Mouse (Mus musculus) adrenal gland (tissue): ENCODE measurements around the gene Lime1.

Source experiments
- intact Hi-C: fragments of 180-260 bp; cut with DNase I; formaldehyde crosslinking; loops from one replicate; pipeline ENCODE4 v1.15.1; 2025

Lime1 gene

DNA sequence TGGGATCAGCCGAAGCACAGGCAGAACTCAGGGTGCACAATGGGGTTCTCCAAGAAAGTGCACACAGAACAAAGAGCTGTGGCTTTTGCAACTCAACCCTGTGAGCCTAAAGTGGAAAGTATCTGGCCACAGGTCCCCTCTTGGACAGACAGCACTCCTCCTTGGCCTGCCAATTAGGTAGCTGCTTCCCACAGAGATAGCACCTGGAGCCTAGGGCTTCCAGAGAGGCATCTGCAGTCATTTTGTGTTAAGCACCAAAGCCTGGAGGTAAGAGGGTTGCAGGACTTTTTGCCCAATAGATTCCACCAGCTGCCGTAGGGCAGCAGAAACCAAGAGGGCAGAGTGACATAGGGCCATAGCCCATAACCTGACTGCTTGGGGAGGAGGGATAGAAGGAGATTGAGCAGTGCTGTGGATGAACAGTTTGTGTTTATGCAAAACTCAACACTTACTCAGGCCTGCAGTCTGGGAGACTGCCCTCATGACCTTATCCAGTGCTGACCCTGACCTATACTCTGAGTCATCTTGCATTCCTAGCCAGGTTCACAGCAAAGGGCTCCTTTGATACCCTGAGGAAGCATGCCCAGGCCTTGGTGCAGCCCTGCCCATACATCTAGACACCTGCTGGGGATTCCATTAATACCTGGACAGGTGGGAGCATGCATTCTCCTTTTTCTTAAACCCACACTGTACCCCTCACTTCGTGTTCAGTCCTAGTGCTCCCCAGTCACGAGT lies 10.4 kb downstream of the Lime1 start:
- intact Hi-C loops: loop anchor here (5.0 kb wide), 2 partner anchors 107 to 207 kb away; partner anchors contain the start of genes Samd10 and Tpd52l2

DNA sequence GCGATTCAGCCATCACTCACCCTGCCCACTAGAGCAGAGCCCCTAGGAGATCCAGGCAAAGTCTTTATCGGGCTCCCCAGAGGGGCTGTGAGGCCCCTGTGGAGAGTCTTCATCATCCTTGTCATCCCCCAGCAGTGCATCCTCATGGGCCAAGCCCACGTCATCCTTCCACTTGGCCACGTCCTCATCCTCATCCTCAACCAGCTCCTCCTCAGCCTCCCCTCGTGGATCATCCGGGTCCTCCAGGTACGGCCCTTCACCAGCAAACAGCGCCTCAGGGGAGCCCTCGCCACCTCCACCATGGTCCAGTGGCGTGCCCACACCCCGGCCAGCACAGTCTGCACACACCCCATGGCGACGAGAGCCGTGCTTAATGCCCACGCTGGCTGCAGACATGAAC lies 11.1 kb downstream of the Lime1 start:
- intact Hi-C loops: loop anchor here (5.0 kb wide), 2 partner anchors 106 to 206 kb away; partner anchors contain the start of genes Samd10 and Tpd52l2

DNA sequence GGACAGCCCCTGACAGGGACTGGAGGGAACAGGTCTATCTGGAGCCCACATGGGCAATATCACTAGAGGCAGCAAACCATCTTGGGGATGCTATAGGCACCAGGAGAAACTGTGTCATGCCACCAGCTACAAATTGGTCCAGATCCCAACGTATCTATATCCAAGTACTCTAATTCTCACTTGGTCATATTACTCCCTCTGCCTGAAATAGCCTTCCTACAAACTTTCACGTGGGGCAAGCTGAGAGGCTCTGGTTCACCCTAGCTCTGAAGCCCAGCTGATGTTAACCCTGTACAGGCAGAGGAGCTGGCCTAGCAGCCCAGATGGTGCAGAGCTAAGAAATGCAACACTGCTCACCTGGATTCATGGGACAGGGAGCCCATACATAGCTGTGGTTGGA lies 11.7 kb downstream of the Lime1 start:
- intact Hi-C loops: loop anchor here (5.0 kb wide), 2 partner anchors 106 to 206 kb away; partner anchors contain the start of genes Samd10 and Tpd52l2

DNA sequence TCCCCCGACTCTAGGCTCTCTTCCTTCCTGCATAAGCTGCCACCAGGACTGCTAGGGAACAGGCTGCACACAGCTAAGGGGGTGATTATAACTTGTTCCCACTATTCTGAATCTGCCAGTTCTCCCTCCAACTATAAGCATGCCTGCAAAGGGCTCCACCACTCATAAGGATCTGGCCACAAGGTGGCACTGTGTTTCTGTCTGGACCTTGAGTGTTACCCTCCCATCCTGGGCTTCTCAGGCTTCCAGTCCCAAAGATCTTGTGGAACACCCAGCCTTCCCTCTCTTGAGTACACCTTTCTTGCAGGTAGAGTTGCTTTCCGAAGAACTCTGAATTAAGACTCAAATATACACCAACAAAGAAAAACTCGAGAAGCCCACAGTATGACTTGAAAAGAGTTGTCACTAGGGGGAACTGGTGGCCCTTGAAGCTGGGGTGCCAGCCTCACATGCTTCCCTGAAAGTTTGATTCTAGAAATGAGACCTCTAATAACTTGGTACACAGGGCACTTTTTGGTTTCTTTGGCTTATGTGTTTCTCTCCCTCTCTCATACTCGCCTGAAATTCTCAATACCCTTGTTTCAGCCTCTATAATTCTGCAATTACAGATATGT lies 12.8 kb downstream of the Lime1 start:
- intact Hi-C loops: loop anchor here (5.0 kb wide), 2 partner anchors 105 to 205 kb away; partner anchors contain the start of genes Samd10 and Tpd52l2

DNA sequence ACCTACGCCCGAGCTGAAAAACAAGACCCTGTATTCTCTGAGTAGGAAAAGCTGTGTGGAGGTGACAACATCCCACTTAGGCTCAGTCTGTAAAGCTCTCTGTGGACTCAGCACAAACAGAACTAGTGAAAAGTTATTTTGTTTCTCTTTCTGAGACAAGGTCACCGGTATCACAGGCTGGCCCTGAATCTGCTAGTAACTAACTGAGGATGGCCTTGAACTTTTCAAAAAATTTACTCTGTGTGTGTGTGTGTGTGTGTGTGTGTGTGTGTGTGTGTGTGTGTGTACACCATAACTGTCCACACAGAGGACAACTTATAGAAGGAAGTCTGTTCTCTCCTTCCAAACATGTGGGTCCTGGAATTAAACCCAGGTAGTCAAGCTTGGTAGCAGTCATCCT lies 14.2 kb downstream of the Lime1 start:
- intact Hi-C loops: loop anchor here (5.0 kb wide), 2 partner anchors 103 to 203 kb away; partner anchors contain the start of genes Samd10 and Tpd52l2

DNA sequence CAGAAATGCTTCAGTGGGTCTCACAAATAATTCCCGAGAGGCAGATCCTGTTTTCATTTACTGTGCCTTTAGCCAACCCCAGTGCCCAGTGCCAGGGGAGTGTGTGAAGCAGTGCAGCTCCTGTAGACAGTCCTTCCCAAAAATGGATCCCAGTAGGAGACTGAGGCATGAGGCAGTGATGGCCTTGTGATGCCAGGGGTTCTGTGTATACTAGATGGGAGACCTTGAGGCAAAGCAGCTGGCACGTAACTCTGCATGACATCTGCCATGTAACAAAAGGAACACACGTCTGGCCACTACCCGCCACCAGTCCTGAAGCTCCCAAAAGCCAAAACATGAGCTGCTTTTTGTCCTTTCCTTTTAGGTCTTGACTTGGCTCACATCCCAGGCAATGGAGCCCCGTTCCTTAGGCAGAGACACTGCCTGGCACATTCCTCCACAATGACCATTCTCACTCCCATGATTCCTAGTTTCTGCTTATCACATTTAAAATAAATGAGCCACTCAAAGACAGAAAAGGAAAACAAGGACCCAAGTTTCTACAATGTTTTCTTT lies 17.4 kb downstream of the Lime1 start:
- intact Hi-C loops: no loop called here

DNA sequence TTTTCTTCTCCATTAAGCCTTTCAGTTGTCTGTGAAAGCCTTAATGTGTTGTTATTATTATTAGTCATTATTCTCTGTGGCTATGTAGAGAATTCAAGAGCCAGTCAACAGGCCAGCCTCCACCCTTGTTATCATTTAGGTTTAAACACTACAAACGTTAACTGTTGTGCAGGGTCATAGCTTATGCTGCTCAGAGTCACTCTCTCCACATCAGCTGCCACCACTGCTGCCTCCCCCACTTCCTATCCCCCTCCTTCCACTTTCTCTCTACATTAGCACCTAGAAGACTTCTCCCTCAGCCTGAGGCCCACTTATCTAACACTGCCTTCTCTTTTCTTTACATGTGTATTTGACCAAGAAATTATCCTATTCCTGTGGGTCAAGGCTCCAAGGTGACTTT lies 21.6 kb downstream of the Lime1 start:
- intact Hi-C loops: no loop called here

DNA sequence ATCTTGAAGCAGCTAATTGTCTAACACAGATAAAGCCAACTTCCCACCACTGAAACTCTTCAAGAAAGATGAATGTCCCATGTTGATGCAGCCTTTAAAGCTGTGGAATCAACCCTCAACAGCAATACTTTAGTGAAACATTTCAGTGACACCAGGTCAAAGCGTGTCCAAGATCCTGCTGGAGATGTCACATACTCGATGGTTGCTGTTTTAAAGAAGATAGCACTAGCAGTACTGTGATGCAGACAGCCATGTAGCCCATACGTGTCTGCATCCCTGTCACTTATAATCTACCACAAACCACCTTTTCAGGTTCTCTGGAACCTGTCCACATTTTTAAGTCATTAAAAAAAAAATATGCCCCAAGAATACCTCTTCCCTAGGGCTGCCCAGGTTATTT lies 23.8 kb downstream of the Lime1 start:
- intact Hi-C loops: no loop called here

DNA sequence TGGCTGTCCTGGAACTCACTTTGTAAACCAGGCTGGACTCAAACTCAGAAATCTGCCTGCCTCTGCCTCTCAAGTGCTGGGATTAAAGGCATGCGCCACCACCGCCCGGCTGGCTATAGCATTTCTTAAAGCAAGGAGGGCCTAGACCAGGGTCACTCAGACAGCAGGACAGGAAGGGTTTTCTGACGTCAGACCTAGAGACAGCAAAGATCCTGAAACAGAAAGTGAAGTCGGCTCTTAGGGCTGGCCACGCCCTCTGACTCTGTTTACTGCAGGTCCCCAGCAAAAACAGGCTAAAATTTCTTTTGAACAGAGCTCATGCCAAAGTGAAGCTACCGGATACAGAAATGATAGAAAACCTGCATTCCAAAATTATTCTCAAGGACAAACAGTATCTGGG lies 29.8 kb downstream of the Lime1 start:
- intact Hi-C loops: loop anchor here (5.0 kb wide), 3 partner anchors 73 to 158 kb away; partner anchors contain the start of gene Tpd52l2

DNA sequence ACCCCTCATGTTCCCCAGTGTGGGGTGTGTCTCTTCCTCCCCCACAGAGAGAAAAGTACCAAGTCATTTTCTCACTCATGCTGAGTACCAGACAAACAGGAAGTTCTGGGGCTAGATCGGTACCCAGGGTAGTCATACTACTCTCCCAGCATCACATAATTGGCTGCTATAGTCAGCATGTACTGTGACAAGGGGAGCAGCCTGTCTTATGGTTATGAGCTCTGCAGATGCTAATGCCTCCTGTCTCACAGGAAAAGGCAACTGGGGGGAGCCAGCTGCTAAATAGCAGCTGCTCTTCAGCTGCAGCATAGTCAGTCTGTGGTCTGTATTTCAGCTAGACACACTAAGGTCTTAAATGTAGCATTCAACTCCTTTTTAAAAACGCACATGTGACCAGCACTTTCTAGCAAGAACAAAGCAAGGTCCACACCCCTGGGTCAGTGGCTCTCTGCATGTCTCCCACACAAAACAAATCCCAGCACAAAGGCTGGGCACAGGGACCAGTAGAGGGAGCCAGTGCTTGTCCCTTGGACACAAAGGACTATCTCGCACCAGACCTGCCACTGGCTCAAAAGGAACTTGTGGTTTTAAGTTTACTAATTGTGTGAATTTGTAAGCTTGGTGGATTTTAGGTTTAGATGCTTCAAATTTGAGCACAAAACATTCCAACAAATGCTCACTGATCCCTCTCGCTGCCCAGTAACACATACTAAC lies 31.0 kb downstream of the Lime1 start:
- intact Hi-C loops: loop anchor here (5.0 kb wide), 3 partner anchors 71 to 156 kb away; partner anchors contain the start of gene Tpd52l2

DNA sequence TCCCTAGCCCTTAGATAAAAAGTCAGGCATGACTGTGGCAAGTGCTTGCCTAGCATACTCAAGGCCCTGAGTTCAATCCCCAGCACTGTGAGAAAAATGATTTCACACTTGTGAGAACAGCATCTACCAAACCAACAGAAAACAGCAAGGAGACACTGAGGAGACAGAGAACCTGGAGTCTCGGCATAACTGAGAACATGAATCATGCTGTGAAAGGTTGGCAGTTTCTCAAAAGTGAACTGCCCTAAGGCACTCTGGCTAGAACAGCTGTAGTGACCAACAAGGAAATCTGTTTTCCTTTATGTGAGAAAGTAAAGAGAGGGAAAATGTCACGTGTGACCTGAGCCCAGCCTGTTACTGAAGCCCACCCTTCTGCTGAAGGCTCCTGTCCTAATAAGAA lies 33.3 kb downstream of the Lime1 start:
- intact Hi-C loops: loop anchor here (2.0 to 5.0 kb wide), 4 partner anchors 44 to 154 kb away; partner anchors contain the start of gene Tpd52l2

DNA sequence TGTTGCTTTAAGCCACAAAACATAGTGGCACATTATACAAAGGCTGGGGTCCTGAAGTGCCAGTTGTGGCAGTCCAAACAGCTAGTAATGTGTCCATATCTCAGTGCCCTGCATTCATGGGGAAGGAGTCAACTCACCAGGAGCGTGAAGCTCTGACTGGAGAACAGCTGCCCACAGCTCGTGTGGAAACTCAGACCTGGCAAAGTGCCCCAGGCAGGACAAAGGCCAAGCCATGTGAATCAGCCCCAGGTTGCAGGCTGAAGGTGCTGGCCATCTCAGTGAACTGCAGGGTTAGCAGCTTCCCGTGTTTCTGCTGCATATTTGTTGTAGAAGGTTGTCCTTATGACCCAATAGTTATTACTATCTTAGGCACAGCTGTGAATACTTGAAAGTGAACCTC lies 36.1 kb downstream of the Lime1 start:
- intact Hi-C loops: no loop called here

DNA sequence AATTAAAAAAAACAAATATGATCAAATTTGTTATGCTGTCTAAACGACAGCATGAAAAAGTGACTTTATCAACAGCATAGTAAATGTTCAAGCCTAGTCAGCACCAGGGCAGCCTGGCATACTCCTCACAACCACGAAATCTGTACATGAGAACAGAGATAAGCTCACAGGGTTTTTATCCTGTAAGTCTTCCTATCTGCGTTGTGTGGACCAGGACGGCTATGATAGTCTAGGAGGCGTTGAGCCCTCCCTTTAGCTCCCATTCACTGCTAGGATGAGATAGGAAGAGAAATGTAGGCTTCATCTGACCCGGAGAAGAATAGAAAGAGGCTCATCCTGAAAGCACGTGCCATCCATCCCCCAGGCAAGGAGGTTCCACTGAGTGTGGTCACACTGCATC lies 39.5 kb downstream of the Lime1 start:
- intact Hi-C loops: no loop called here

DNA sequence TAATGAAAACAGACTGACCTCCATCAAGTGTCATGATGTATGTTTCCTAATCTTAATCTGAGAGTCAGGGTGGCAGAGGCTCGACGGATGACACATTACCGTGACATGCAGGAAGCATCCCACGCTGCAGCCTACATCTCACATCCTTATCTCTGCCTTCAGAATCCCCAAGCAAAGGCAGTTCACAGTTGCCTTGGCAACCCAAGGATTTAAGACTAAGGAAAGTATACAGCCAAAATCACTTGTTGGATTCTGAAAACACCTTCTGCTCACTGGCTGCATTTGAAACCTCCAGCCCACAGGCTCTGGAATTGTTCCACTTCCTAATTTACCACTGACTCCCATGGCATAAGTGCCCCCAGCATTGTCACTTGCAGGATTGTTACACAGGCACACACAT lies 40.5 kb downstream of the Lime1 start:
- intact Hi-C loops: no loop called here

DNA sequence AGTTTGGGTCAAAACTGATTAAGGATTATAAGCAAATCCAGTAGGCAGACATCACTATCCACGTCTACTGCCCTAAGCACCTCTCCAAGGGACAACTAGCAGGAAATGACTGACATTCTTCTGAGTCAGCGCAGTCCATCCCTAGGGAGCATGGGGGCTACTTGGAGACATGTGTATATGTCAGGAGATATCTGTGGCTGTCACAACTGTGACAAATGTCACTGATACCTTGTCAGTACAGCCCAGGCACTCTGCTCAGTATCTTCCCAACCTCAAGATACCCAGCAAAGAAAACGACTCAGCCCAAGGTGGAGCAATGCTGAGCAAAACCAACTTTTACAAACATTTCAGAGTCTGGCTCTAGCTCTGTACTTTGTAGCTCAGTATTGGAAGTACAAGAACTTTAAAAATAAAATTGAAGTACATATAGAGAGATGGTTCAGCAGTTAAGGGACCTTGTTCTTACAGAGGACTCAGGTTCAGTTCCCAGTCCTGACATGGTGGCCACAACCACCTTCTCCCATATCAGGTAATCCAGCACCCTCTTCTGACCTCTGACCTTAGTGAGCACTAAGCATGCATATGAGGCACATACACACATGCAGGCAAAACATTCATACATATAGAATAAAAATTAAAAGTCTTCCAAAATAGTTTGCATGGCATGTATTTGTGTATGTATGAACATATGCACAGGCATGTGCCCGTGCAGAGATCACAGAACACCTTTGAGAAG lies 41.2 kb downstream of the Lime1 start:
- intact Hi-C loops: no loop called here

DNA sequence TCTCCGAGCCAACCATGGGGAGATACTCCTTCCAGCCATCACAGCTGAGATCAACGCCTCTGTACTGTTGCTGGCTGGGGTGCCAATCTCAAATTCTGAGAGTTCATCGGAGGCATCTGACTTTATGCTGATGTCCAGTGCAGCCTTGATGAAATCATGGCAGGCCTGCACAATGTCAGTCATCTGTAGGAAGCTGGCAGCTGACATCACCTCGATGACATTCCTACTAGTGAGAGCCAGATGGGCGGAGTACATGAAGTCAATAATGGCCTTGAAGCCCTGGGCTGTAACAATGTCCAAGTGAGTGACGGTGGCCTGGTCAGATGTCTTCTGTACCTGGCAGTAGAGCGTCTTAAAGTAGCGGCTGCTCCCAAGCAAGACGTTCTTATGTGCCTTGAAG lies 44.0 kb downstream of the Lime1 start:
- intact Hi-C loops: no loop called here
